Mouse (Mus musculus): ENCODE results near the gene Ctse.

DNA sequence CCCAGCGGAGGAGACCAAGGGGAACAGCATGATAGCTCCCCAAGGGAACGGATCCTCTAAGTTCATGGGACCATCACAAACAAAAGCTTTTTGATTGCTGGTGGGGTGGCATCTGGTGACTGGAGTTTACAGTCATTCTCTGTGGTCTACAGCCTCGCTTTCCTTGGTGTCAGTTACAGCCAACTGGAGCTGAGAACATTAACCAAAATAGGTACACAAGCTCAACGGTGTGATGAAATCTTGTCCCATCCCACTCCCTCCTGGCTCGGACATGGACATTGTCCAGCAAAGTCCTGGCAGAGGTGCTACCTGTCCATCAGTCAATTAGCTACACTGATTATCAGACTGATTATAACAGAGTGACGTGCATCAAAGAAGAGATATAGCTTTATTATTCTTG is 23.5 kb upstream of the Ctse start:
- TF ChIP-seq CTCF (IDR thresholded peaks at IDR 0.05; ENCODE audit: low read depth, low read length) = no peak
- no peak for TF ChIP-seq POLR2A (IDR thresholded peaks at IDR 0.05; ENCODE audit: insufficient read depth, low read length)

Measured in ES-Bruce4 (cell line).